Mouse (Mus musculus) bone marrow macrophage, adult 2 months (primary cell): ENCODE measurements around the gene E2f7.

Source experiments
- CTCF ChIP-seq: IDR thresholded peaks from 2 replicates; pipeline ENCODE4 v1.5.1; 2012; ENCODE audit warnings: low read depth, mild to moderate bottlenecking, low read length, moderate library complexity
- POLR2A ChIP-seq: IDR thresholded peaks from 2 replicates; pipeline ENCODE4 v1.6.1; 2012; ENCODE audit warnings: mild to moderate bottlenecking, low read depth, low read length, borderline replicate concordance

- TF ChIP-seq POLR2A (no peak), CTCF (no peak)
Observed at GRCm38 (mm10) chr10:110801296-110801695, 56.1 kb downstream of the E2f7 start.
